Mouse (Mus musculus) megakaryocyte, adult 5-6 weeks (primary cell): ENCODE data around the gene Acss3. TPM values are rescaled to one million over a fixed set of nuclear protein-coding genes. Genes with fewer than 3 reads are reported as not detected.

Experiments used
- total RNA-seq, 2 experiments: library from RNA; stranded (forward) in 1 of 2; stranded (reverse) in 1 of 2; fragments of 153-499, 151-499 nt in 1 of 2; fragments of 221-1000, 200-1000 nt in 1 of 2; gene quantifications; 2 replicates each; pipeline versions ENCODE4 v1.2.3 to v1.2.4; 2015 to 2017

The Acss3 gene
- total RNA-seq, 2 experiments from 2014 or later = 0.11 TPM; not detected in 1

Other genes starting within 250 kb of the Acss3 start
- gene Lin7a, start 148.0 kb upstream of the Acss3 start, total RNA-seq (2015) = not detected in 2 replicates
- not detected in 2 replicates for gene Lin7a, start 148.0 kb upstream of the Acss3 start, total RNA-seq (2017)